Mouse (Mus musculus): ENCODE results near the gene Oaz3.

Oaz3 gene

DNA sequence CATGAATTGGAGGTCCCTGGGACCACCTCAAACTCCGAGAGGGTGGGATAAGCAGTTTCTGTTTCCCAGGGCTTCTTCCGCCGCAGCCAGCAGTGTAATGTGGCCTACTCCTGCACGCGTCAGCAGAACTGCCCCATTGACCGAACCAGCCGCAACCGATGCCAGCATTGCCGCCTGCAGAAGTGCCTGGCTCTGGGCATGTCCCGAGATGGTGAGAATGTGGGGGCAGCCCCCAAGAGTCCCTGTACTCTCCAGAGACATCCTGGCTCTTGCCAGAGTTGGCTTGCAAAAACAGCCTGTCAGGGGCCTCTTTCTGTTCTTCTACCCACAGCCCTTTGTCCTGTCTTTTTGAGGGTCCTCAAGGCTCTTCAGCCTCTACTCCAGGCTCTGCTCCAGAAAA is 56.3 kb downstream of the Oaz3 start:
- no peak for DNase-seq (ENCODE audit: low spot score)

DNA sequence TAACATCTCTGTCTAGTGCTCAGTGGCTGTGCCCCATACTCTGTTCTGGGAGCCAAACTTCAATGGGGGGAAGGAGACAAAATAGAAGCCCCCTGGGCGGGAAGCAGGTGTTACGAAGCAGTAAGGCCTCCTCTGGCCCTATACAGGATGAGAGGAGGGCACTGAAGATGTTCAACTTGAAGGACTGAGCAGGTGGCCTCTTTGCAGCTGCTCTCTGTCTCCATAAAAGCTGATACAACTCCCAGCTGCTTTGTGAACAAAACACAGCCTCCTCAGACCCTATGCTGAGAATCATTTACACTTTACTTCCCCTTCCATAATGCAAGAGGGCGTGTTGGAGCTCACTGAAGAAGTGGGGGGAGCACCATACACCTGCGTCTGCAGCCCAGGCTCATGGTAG is 57.0 kb downstream of the Oaz3 start:
- no peak for DNase-seq (ENCODE audit: low spot score)

DNA sequence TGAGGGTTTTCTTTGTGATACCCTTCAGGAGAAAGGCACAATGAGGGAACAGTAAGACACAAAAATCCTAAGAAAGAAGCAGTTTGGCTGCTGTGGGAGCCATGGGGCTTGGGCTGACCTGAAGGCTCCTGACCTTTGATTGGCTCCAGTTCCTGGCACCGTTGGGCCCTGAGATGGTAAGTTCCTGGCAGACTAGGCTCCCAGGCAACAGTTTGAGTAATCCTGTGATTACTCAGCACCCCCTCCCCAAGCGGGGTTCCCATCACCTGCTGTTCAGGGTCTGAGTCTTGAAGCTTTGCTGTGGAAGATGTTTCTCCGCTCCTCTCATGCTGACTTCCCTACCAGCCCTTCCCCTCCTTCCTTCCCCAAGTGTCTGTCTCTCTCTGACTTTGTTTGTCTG is 60.2 kb downstream of the Oaz3 start:
- DNase-seq (ENCODE audit: low spot score), result no peak
